Mouse (Mus musculus) lung, embryonic 16.5 days (tissue): ENCODE results near the gene Camk2d. TPM values are rescaled to one million over a fixed set of nuclear protein-coding genes. Genes with fewer than 3 reads are reported as not detected.
A peak's percentile ranks its signal among the peaks of the same experiment; 100 is the strongest.

Source experiments
- ATAC-seq: fragments of 200-750 bp; cut with Nextera tagmentation; 2 replicates; pipeline ENCODE4 v1.8.0; 2017; ENCODE audit warnings: low read depth, mild to moderate bottlenecking, moderate library complexity
- H3K27ac ChIP-seq: fragments of 300-500 bp; sonication (generic); 2 replicates; pipeline ENCODE4 v1.5.1; 2014; ENCODE audit warnings: mild to moderate bottlenecking, control low read depth, low read length
- H3K27me3 ChIP-seq: fragments of 300-500 bp; sonication (generic); 2 replicates; pipeline ENCODE4 v1.6.1; 2014; ENCODE audit warnings: low read depth, low read length, mixed read lengths; ENCODE audit not compliant: control insufficient read depth, insufficient read depth
- H3K36me3 ChIP-seq: fragments of 300-500 bp; sonication (generic); 2 replicates; pipeline ENCODE4 v1.6.1; 2014; ENCODE audit warnings: low read length; ENCODE audit not compliant: control insufficient read depth, insufficient read depth
- H3K4me1 ChIP-seq: fragments of 300-500 bp; sonication (generic); replicated peaks from 2 replicates; pipeline ENCODE4 v1.6.1; 2014; ENCODE audit warnings: low read length, mixed read lengths; ENCODE audit not compliant: control insufficient read depth, insufficient read depth
- H3K4me2 ChIP-seq: fragments of 300-500 bp; sonication (generic); 2 replicates; pipeline ENCODE4 v1.6.1; 2014; ENCODE audit warnings: low read depth, low read length, control low read depth
- H3K4me3 ChIP-seq: fragments of 300-500 bp; sonication (generic); 2 replicates; pipeline ENCODE4 v1.5.1; 2014; ENCODE audit warnings: mild to moderate bottlenecking, low read length, control low read depth
- H3K9ac ChIP-seq: fragments of 300-500 bp; sonication (generic); 2 replicates; pipeline ENCODE4 v1.6.1; 2014; ENCODE audit warnings: low read length, control low read depth
- H3K9me3 ChIP-seq: fragments of 300-500 bp; sonication (generic); 2 replicates; pipeline ENCODE4 v1.6.1; 2016; ENCODE audit warnings: low read length; ENCODE audit not compliant: control insufficient read depth
- WGBS: fragments of 180-500 bp; shearing (Covaris S2); extraction: QIAGEN DNeasy Blood & Tissue Kit; methylation state at CpG from one replicate; pipeline ENCODE4 v1.1.7; 2014; 5-methylcytosine and 5-hydroxymethylcytosine counted together
- polyA plus RNA-seq: library from polyadenylated mRNA; unstranded; fragments of >200 nt; fragmentation: Nextera tagmentation; extraction: Ambion mirVana; gene quantifications from 2 replicates; pipeline ENCODE4 v1.2.1, GENCODE M21; 2015

Camk2d gene
- polyA plus RNA-seq, 1 experiment from 2014 or later: 34.3 TPM

DNA sequence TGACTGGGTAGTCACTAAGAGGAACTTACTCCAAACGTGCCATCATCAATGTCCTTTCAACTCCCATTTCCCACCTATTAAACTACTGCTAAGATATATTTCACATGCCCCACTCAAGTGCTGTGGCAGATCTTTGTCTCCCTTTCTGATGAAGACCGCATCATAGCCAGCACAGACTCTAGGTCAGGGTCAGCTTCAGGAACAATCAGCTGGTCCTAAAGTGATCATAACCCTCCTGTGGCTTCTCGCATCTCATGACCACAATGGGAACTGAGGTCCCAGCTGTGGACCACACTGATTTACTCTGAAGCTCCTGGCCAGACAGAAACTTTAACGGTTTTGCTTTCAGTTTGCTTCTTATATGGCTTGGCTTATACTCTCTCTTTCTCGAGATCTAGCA lies 67.3 kb downstream of the Camk2d start:
- peak overlapping the region; percentile 23; the same call in 1 of the 2 replicates for H3K27ac ChIP-seq
- H3K9ac ChIP-seq: no peak overlapping the region
- H3K9me3 ChIP-seq: no peaks in the 10 kb centered on the region
- WGBS: 67% methylated on average over 5 of the region's 5 CpGs
- ATAC-seq: no peak
- H3K27me3 ChIP-seq: no peaks in the 10 kb centered on the region
- H3K4me1 ChIP-seq: peaks cover 32% of the 10 kb centered on the region
- H3K4me3 ChIP-seq: no peak overlapping the region
- no peaks in the 10 kb centered on the region for H3K36me3 ChIP-seq
- no peak overlapping the region for H3K4me2 ChIP-seq

DNA sequence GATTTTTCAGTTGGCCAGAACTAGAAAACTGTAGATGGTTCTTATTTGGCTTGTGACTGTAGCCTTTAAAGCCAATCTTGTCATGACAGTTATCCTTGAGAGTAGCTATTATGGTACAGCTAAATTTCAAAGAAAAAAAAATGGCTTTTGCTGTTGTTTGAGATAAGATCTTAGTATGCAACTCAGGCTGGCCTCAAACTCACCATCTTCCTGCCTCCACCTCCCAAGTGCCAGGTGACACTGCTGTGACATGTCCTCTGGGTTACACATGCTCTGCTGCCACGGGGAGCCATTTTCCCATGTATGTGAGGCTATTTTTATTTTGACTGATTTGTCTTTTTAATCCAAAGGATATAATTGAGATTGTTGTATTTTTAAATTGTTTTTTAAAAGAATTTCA lies 69.8 kb downstream of the Camk2d start:
- Histone ChIP-seq H3K36me3 (no peaks in the 10 kb centered on the region), H3K27ac (no peak overlapping the region), H3K4me2 (no peak overlapping the region), H3K4me1 (peaks cover 27% of the 10 kb centered on the region), H3K4me3 (no peak overlapping the region), H3K27me3 (no peaks in the 10 kb centered on the region), H3K9ac (no peak overlapping the region), H3K9me3 (no peaks in the 10 kb centered on the region)
- ATAC-seq: no peak
- 80% methylated on average over 1 of the region's 1 CpGs for WGBS

DNA sequence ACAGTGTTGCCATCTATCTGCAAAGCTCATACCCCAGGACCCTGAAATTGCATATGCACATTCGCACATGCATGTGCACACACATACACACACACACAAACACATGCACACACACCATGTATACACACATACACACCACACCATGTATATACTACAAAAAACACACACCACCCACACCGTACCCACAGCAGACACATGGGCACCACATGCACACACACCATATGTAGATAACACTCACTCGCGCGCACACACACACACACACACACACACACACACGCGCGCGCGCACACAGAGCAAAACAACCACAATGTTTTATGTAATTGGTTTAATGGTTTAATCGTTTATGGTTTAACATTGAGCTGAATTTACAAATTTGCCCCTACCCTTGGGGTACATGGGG lies 70.9 kb downstream of the Camk2d start:
- 92% methylated on average over 11 of the region's 11 CpGs for WGBS

DNA sequence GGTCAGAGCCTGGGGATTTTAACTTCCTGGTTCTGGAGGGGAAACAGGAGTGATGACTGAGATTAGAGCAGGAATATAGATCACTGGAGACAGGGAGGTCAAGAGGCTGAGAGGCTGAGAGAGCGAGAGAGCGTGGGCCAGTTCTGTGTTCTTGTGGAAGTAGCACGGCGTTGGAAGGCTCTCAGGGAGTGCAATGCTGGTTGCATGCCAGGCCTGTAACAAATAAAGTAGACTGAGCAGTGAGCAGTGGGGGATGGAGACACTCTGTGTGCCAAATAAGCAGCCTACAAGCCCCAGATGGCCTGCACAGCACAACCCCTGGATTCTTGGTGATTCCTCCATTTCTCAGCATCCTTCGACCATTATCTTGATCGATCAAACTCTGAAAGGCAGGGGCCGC lies 71.3 kb downstream of the Camk2d start:
- Histone ChIP-seq H3K27me3 (no peaks in the 10 kb centered on the region), H3K9me3 (no peaks in the 10 kb centered on the region), H3K4me2 (0 out of 2 replicates have a peak overlapping the region, but pooled peaks have one; percentile 16), H3K9ac (no peak overlapping the region), H3K4me3 (no peak overlapping the region), H3K36me3 (no peaks in the 10 kb centered on the region), H3K27ac (peak overlapping the region; percentile 80), H3K4me1 (peaks cover 31% of the 10 kb centered on the region)
- 30% methylated on average over 7 of the region's 7 CpGs for WGBS
- ATAC-seq: peak; percentile 90

More for the DNA sequence above, 70.9 kb downstream of the Camk2d start:
- H3K9me3 ChIP-seq: no peaks in the 10 kb centered on the region
- H3K4me3 ChIP-seq: no peak overlapping the region
- H3K27ac ChIP-seq: peak overlapping the region; percentile 80
- H3K36me3 ChIP-seq: no peaks in the 10 kb centered on the region
- 0 out of 2 replicates have a peak overlapping the region, but pooled peaks have one; percentile 13 for H3K4me2 ChIP-seq
- H3K27me3 ChIP-seq: no peaks in the 10 kb centered on the region
- ATAC-seq: peak; percentile 43
- no peak overlapping the region for H3K9ac ChIP-seq
- peaks cover 31% of the 10 kb centered on the region for H3K4me1 ChIP-seq

- H3K9ac ChIP-seq: no peak overlapping the region
These were observed 72.0 kb downstream of the Camk2d start for GRCm38 (mm10) chr3:126668123-126668522.

DNA sequence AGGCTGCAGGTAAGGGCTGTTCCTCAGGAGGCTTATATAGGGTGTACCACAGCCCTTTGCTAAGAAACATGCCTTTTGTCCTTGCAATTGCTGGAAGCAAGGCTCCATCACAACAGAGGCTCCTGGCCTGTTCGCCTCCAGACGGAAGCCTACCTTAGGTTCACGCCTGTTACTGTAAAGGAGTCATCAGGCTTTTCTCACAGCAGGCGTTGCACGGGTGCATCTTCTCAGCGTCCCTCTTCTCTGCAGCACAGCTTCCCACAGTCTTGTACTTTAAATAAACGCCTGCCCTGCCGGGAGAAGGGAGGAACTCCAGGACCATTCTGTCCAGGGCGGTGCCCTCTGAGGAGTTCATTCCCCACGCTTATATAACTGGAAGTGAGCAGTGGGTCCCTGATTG lies 72.6 kb downstream of the Camk2d start:
- 34% methylated on average over 10 of the region's 10 CpGs for WGBS
- Histone ChIP-seq H3K4me3 (no peak overlapping the region), H3K4me1 (peaks cover 28% of the 10 kb centered on the region), H3K27ac (peak overlapping the region; percentile 60), H3K4me2 (no peak overlapping the region), H3K9ac (no peak overlapping the region), H3K9me3 (no peaks in the 10 kb centered on the region), H3K27me3 (no peaks in the 10 kb centered on the region), H3K36me3 (no peaks in the 10 kb centered on the region)
- ATAC-seq: 0 out of 2 replicates have a peak, but pooled peaks have one; percentile 15

More at GRCm38 (mm10) chr3:126668123-126668522, 72.0 kb downstream of the Camk2d start:
- Histone ChIP-seq H3K4me2 (0 out of 2 replicates have a peak overlapping the region, but pooled peaks have one; percentile 4), H3K4me1 (peaks cover 31% of the 10 kb centered on the region), H3K27ac (peak overlapping the region; percentile 69), H3K4me3 (no peak overlapping the region), H3K36me3 (no peaks in the 10 kb centered on the region), H3K27me3 (no peaks in the 10 kb centered on the region), H3K9me3 (no peaks in the 10 kb centered on the region)
- 16% methylated on average over 3 of the region's 3 CpGs for WGBS
- peak; percentile 62 for ATAC-seq

DNA sequence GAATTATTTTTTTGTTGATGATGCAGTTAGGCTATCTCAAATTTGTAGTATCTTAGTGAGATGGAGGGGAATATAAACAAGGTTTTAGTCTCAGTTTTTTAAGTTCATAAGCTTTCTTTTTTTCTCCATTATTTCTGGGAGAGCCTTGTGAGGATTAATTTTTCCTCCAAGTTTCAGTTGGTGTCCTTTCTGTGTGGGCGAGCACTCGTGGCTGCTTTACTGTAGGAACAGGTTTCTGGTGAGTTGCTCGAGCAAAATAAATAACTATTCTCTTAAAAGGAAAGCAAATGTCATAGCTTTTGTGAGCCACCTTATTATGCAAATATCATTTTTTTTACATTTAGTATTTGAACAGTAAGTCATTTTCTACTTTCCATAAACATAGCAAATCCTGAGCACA lies 74.3 kb downstream of the Camk2d start:
- ATAC-seq: no peak
- Histone ChIP-seq H3K27ac (no peak overlapping the region), H3K9ac (no peak overlapping the region), H3K9me3 (no peaks in the 10 kb centered on the region), H3K4me1 (peaks cover 28% of the 10 kb centered on the region), H3K4me2 (no peak overlapping the region), H3K36me3 (no peaks in the 10 kb centered on the region), H3K27me3 (no peaks in the 10 kb centered on the region), H3K4me3 (no peak overlapping the region)
- 64% methylated on average over 3 of the region's 3 CpGs for whole genome bisulfite sequencing

DNA sequence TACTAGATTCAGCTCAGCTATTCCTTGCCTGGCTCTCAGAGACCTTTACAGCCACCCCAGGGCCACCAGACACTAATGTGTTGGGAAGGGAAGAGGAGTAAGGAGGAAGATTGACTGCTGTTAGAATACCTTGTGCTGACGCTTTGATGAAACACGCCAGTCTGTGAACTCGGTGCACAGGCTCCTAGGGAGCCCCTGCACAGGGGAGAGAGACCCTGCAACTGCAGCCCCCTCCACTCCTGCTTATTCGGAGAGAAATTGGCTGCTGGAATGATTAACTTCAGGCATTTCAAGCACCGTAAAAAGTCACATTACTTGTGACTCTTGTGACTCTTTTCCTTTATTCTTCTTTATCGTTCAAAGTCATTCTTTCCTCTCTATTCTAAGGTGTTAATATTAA lies 75.2 kb downstream of the Camk2d start:
- H3K4me1 ChIP-seq: peaks cover 28% of the 10 kb centered on the region
- H3K27ac ChIP-seq: no peak overlapping the region
- no peak overlapping the region for H3K4me2 ChIP-seq
- WGBS: 45% methylated on average over 6 of the region's 6 CpGs
- no peak for ATAC-seq
- no peaks in the 10 kb centered on the region for H3K36me3 ChIP-seq
- no peak overlapping the region for H3K9ac ChIP-seq
- H3K27me3 ChIP-seq: no peaks in the 10 kb centered on the region
- H3K4me3 ChIP-seq: no peak overlapping the region
- H3K9me3 ChIP-seq: no peaks in the 10 kb centered on the region

DNA sequence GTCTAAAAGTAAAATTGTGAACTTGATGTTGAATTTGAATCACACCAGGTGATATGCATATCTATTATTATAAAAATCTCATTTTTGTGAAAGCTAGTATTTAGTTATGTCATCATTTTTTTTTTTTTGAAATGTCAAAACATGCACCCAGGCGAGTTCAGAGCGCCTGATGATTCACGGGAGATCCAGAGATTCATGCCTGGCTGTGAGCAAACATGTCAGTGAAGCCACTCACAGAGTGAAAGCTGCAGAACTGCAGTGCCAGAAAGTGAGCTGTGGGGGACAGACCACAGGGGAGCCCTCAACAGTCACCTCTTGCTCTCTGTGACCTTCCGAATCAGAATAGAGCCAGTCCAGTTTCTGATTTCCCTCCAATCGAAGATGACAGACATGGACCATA lies 84.9 kb downstream of the Camk2d start:
- no peaks in the 10 kb centered on the region; the same call in 1 of the 2 replicates for H3K4me1 ChIP-seq
- H3K4me2 ChIP-seq: no peak overlapping the region
- H3K4me3 ChIP-seq: no peak overlapping the region
- H3K27ac ChIP-seq: no peak overlapping the region
- WGBS: 70% methylated on average over 5 of the region's 5 CpGs
- H3K27me3 ChIP-seq: no peaks in the 10 kb centered on the region
- H3K36me3 ChIP-seq: no peaks in the 10 kb centered on the region
- no peaks in the 10 kb centered on the region for H3K9me3 ChIP-seq
- H3K9ac ChIP-seq: no peak overlapping the region
- no peak for ATAC-seq

GRCm38 (mm10) chr3:126681996-126682395 lies 85.9 kb downstream of the Camk2d start:
- H3K4me1 ChIP-seq: no peaks in the 10 kb centered on the region; the same call in 1 of the 2 replicates
- H3K9ac ChIP-seq: no peak overlapping the region
- no peak for ATAC-seq
- no peak overlapping the region for H3K4me2 ChIP-seq
- WGBS: 61% methylated on average over 4 of the region's 4 CpGs
- no peaks in the 10 kb centered on the region for H3K27me3 ChIP-seq
- H3K9me3 ChIP-seq: no peaks in the 10 kb centered on the region
- H3K27ac ChIP-seq: no peak overlapping the region
- no peaks in the 10 kb centered on the region for H3K36me3 ChIP-seq
- H3K4me3 ChIP-seq: no peak overlapping the region
